In the genomic region with DNA sequence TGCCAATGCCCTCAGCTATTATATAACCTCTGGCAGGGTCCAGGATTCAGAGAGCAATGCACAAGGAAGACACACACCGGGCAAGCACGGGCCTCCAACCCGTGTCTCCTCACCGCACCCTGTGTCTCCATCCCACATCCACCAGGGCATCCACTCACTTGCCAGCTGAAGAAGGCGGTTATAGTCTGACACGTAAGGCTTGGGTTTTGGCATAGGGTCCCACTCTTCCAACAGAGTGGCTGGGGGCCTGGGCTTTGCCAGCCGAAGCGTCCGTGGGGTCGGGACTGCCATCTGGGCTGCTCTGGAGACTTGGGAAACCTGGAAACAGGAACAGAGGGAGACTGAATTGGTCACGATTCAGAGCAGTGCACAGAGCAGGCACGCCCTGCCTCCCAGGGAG, we compare ENCODE assay signal across 22 mouse cellular contexts. TPM values are rescaled to one million over a fixed set of nuclear protein-coding genes. Genes with fewer than 3 reads are reported as not detected.
"Had no signal": no experiment of that assay in that cellular context is flagged by ENCODE, and none has a peak within 500 bp of the region (broad histone marks: within the 10 kb centered on the region; RNA-seq: fewer than 3 reads in every experiment).

No protein-coding gene starts in this region.

- ATAC-seq: liver, postnatal 0 days; midbrain, embryonic 15.5 days had no signal

- H3K9me3 ChIP-seq: limb, embryonic 12.5 days; liver, embryonic 13.5 days; lung, embryonic 15.5 days; midbrain, embryonic 15.5 days had no signal

- H3K27me3 ChIP-seq: lung, embryonic 15.5 days; midbrain, embryonic 15.5 days had no signal

- H3K36me3 ChIP-seq: limb, embryonic 12.5 days; liver, embryonic 13.5 days; lung, embryonic 15.5 days; midbrain, embryonic 15.5 days had no signal

- DNase-seq: kidney, adult 9 months; kidney, postnatal 4 days; liver; liver, embryonic 13.5 days; liver, postnatal 0 days; lung, postnatal 14 days; right cerebral cortex, adult 18-20 months; right cerebral cortex, postnatal 25 days; thymus, postnatal 36 days had no signal

- H3K9ac ChIP-seq: limb, embryonic 12.5 days; liver, embryonic 13.5 days; liver, postnatal 0 days; lung, embryonic 15.5 days; midbrain, embryonic 15.5 days had no signal

- H3K4me2 ChIP-seq: limb, embryonic 12.5 days; liver, embryonic 13.5 days; lung, embryonic 15.5 days; midbrain, embryonic 11.5 days; midbrain, embryonic 15.5 days had no signal

- H3K4me1 ChIP-seq: limb, embryonic 12.5 days; liver, embryonic 13.5 days; lung, embryonic 15.5 days; megakaryocyte, embryonic 14.5 days; midbrain, embryonic 15.5 days had no signal

- H3K27ac ChIP-seq: kidney, postnatal 0 days; left cerebral cortex, adult 2 months; limb, embryonic 12.5 days; liver, embryonic 13.5 days; lung, embryonic 15.5 days; macrophage; midbrain, embryonic 15.5 days had no signal

- H3K4me3 ChIP-seq: left cerebral cortex, adult 2 months; limb, embryonic 12.5 days; liver, embryonic 13.5 days; lung, embryonic 15.5 days; megakaryocyte, embryonic 14.5 days; midbrain, embryonic 15.5 days had no signal

RNA-seq across cellular contexts. Expression of a gene that starts 7.3 kb away (rescaled TPM):
- total RNA-seq: layer of hippocampus, postnatal 14 days; left cerebral cortex, postnatal 25 days had no signal
- polyA plus RNA-seq: kidney, postnatal 0 days; limb, embryonic 12.5 days; liver, embryonic 13.5 days; liver, postnatal 0 days; lung, embryonic 15.5 days; macrophage; midbrain, embryonic 11.5 days; midbrain, embryonic 15.5 days; neural tube, embryonic 14.5 days; small intestine, adult 2 months; thymus, postnatal 0 days had no signal

RNA-seq across cellular contexts. Expression of a gene that starts 34.0 kb away (rescaled TPM):
- polyA plus RNA-seq: limb, embryonic 12.5 days; liver, embryonic 13.5 days; liver, postnatal 0 days; lung, embryonic 15.5 days; macrophage; thymus, postnatal 0 days had no signal
